Mouse (Mus musculus): ENCODE results near the gene Nfia.

Nfia gene

GRCm38 (mm10) chr4:97988703-97989102 lies 216.2 kb downstream of the Nfia start:
- peak in 1 of 2 experiments; percentile 2 for DNase-seq (ENCODE audit: inconsistent age in 2 of 2, low spot score in 1 of 2)

- DNase-seq (ENCODE audit: inconsistent age in 2 of 2, low spot score in 1 of 2) = peak; percentile 11 to 71
Observed at GRCm38 (mm10) chr4:97990431-97990830, 217.9 kb downstream of the Nfia start.

DNA sequence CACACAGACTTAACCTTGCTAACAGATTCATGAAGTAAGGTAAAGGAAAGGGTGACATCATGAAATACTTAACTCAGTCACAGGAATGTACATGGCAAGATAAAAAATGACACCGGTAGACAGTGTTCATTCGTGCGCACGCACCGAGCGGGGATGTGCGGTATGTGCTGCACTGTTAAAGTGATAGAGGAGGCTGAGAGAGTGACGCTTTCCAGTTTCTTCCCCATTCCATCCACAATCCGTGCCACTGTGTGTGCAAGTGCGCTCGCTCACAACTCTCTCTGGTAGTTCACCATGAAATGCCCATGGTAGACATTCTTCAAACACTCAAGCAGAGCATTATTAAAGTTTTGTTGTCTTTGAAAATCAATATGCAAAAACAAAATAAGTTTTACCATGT lies 218.9 kb downstream of the Nfia start:
- peak in 1 of 2 experiments; percentile 2 for DNase-seq (ENCODE audit: inconsistent age in 2 of 2, low spot score in 1 of 2)

GRCm38 (mm10) chr4:97991880-97992279 lies 219.3 kb downstream of the Nfia start:
- DNase-seq (ENCODE audit: inconsistent age in 2 of 2, low spot score in 1 of 2) = peak; percentile 30 to 75

GRCm38 (mm10) chr4:97995911-97996712 lies 223.6 kb downstream of the Nfia start:
- DNase-seq (ENCODE audit: inconsistent age in 2 of 2, low spot score in 1 of 2) = no peak

- DNase-seq (ENCODE audit: inconsistent age in 2 of 2, low spot score in 1 of 2) = peak in 1 of 2 experiments; percentile 4
Observed at GRCm38 (mm10) chr4:97997151-97997817, 224.8 kb downstream of the Nfia start.

DNA sequence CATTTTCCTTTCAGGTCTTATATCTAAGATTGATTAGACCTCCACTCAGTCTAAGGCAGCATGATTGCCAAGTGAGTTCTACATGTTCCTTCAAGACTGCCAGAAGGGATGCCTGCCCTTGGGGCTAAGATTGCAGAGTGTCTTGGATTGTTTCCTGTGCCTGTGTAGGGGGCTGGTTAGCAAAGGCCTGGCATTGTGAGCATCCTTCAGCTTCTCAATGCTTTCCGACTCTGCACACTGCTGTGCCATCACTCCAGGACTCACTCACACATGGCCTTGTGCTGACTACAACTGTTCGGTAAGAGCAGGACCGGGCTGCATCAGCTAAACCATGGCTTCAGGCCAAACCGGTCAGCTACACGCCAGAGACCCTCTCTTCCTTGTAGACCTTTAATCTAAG lies 229.7 kb downstream of the Nfia start:
- DNase-seq (ENCODE audit: inconsistent age in 2 of 2, low spot score in 1 of 2) = peak in 1 of 2 experiments; percentile 74

DNA sequence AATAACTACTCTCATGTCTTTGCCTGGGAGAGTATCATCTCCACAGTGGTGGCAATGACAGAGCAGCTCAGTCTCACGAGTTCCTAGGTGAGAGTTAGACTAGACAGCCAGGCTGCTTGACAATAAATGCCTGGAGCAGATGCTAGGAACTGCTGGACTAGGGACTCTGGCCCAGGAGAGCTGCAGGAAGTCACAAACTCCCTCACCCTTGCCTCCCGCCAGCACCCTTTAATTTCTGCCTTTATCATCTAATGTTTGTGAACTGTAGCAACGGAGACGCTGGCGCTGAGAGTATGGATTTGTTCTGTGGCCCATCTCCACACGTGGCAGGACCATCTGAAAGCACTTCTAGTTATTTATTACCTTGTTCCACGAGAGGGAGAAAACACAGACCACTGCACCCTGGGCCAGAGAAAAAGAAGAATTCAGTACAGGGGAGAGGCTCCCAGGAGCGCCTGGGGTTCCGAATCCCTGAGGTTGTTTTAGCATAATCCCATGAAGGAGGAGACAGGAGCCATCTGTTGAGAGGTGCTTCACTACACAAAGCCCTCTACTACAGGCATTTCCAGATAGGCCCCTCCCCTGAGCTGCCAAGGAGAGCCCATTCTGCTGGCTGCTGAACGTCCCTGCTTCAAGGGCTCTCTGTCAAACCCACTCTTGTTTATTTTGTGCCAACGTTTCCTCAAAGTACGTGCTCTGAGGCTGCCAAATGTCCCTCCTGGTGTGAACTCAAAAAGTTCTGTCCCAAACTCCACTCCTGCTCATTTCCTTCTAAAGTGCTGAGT lies 231.0 kb downstream of the Nfia start:
- DNase-seq (ENCODE audit: inconsistent age in 2 of 2, low spot score in 1 of 2) = peak; percentile 27 to 45

GRCm38 (mm10) chr4:98004108-98004625 lies 231.6 kb downstream of the Nfia start:
- peak; percentile 88 to 95 for DNase-seq (ENCODE audit: inconsistent age in 2 of 2, low spot score in 1 of 2)

DNA sequence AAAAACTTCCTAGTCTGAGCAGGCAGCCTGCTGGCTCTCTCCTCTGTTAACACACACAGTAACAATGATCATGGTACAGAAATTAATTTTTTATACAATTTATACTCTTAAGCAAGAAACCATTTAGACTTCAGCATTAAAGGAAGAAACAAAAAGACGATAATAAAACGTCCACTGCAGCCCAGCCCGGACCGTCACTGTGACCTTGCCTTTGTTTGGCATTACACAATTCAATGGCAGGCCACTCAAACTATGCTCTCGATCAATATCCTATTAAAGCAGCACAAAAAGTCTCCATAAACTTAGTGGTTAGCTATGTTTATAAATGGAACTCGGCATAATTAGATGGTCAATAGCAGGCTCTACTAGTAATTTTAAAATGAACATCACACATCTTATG lies 232.5 kb downstream of the Nfia start:
- peak in 1 of 2 experiments; percentile 70 for DNase-seq (ENCODE audit: inconsistent age in 2 of 2, low spot score in 1 of 2)

- no peak for DNase-seq (ENCODE audit: inconsistent age in 2 of 2, low spot score in 1 of 2)
Observed at GRCm38 (mm10) chr4:98008814-98009368, 236.4 kb downstream of the Nfia start.

GRCm38 (mm10) chr4:98009966-98010365 lies 237.4 kb downstream of the Nfia start:
- no peak for DNase-seq (ENCODE audit: inconsistent age in 2 of 2, low spot score in 1 of 2)

DNA sequence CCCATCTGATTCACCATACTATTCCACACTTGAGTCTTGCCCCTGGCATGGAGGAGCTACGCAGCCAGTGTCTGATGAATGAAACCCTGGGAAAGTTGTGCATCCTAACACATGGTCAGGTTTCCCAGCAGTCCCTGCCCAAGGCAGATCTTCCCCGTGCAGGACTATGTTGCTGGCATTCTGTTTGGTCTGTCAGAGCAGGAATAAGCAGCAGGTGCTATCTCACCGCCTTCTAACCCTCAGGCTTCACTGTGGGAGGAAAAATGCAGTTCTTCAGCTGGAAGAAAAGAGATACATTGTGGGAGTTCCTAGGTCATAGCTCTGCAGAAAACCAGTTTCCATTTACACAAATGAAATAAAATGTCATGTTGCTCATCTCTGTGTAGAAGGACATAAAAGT lies 247.3 kb downstream of the Nfia start:
- no peak for DNase-seq (ENCODE audit: inconsistent age in 2 of 2, low spot score in 1 of 2)

GRCm38 (mm10) chr4:98020836-98021235 lies 248.3 kb downstream of the Nfia start:
- DNase-seq (ENCODE audit: inconsistent age in 2 of 2, low spot score in 1 of 2) = no peak

- no peak for DNase-seq (ENCODE audit: inconsistent age in 2 of 2, low spot score in 1 of 2)
Observed at GRCm38 (mm10) chr4:98023245-98023792, 250.8 kb downstream of the Nfia start.

DNA sequence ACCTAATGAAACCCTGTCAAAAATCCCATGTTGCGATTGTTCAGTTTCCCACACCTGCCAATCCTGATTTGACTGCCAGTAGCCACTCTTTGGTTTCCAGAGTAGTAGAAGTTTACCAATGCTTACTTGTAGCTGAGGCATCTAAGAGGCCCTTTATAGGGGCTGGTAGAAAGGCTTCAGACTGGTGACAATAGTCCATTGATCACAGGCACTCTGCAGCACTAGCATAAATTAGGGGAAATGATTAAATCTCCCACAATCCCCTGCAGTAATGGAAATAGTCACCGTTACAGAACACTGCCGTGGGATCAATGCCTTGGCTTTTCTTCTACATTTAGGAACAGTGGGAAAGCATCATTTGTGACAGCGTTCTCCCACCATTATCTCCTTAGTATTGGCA lies 254.9 kb downstream of the Nfia start:
- DNase-seq (ENCODE audit: inconsistent age in 2 of 2, low spot score in 1 of 2) = no peak

- DNase-seq (ENCODE audit: inconsistent age in 2 of 2, low spot score in 1 of 2) = no peak
Observed at GRCm38 (mm10) chr4:98031871-98032270, 259.3 kb downstream of the Nfia start.

GRCm38 (mm10) chr4:98032332-98032731 lies 259.8 kb downstream of the Nfia start:
- DNase-seq (ENCODE audit: inconsistent age in 2 of 2, low spot score in 1 of 2) = no peak

- peak in 1 of 2 experiments; percentile 54 for DNase-seq (ENCODE audit: inconsistent age in 2 of 2, low spot score in 1 of 2)
Observed at GRCm38 (mm10) chr4:98039095-98039494, 266.6 kb downstream of the Nfia start.

DNA sequence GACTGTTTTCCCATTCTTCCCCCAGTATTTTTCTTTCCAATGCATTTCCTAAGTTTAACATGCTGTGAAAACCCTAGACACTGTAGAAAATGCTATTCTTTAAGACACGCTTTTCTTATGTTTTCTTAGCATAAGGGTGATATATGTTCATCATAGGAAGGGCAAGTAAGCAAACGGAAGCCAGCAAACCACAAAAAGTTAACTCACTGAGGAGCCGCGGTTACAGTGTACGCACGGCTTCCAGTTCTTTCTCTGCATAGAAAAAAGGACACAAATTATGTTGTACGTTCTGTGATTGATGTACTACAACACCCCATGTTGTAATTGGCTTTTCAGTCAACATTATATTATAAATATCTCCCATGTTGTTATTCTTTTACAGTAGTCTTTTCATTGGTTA lies 267.6 kb downstream of the Nfia start:
- DNase-seq (ENCODE audit: inconsistent age in 2 of 2, low spot score in 1 of 2) = no peak

GRCm38 (mm10) chr4:98044611-98045010 lies 272.1 kb downstream of the Nfia start:
- DNase-seq (ENCODE audit: inconsistent age in 2 of 2, low spot score in 1 of 2) = no peak
